Mouse (Mus musculus) kidney, embryonic 16.5 days (tissue): ENCODE measurements around the gene Ubxn11. TPM values are rescaled to one million over a fixed set of nuclear protein-coding genes. Genes with fewer than 3 reads are reported as not detected.

Experiments
- ATAC-seq: fragments of 200-750 bp; cut with Nextera tagmentation; 2 replicates; pipeline ENCODE4 v1.8.0; 2017; ENCODE audit warnings: moderate TSS enrichment; ENCODE audit not compliant: low FRiP score, low TSS enrichment
- H3K27ac ChIP-seq: fragments of 300-500 bp; sonication (generic); 2 replicates; pipeline ENCODE4 v1.5.1; 2014; ENCODE audit warnings: low read length
- H3K27me3 ChIP-seq: fragments of 300-500 bp; sonication (generic); 2 replicates; pipeline ENCODE4 v1.6.1; 2014; ENCODE audit warnings: low read length, control low read depth, mixed read lengths; ENCODE audit not compliant: insufficient read depth
- H3K36me3 ChIP-seq: fragments of 300-500 bp; sonication (generic); 2 replicates; pipeline ENCODE4 v1.6.1; 2014; ENCODE audit warnings: low read length, control low read depth, mixed read lengths; ENCODE audit not compliant: insufficient read depth
- H3K4me1 ChIP-seq: fragments of 300-500 bp; sonication (generic); 2 replicates; pipeline ENCODE4 v1.6.1; 2014; ENCODE audit warnings: low read length, control low read depth, mixed read lengths; ENCODE audit not compliant: insufficient read depth
- H3K4me2 ChIP-seq: fragments of 300-500 bp; sonication (generic); replicated peaks from 2 replicates; pipeline ENCODE4 v1.6.1; 2014; ENCODE audit warnings: low read depth, low read length
- H3K4me3 ChIP-seq: fragments of 300-500 bp; sonication (generic); 2 replicates; pipeline ENCODE4 v1.5.1; 2014; ENCODE audit warnings: mild to moderate bottlenecking, low read length
- H3K9ac ChIP-seq: fragments of 300-500 bp; sonication (generic); replicated peaks from 2 replicates; pipeline ENCODE4 v1.6.1; 2014; ENCODE audit warnings: low read length
- H3K9me3 ChIP-seq: fragments of 300-500 bp; sonication (generic); 2 replicates; pipeline ENCODE4 v1.6.1; 2016; ENCODE audit warnings: low read length, control low read depth
- WGBS: fragments of 180-500 bp; shearing (Covaris S2); extraction: QIAGEN DNeasy Blood & Tissue Kit; methylation state at CpG from one replicate; pipeline ENCODE4 v1.1.7; 2014; 5-methylcytosine and 5-hydroxymethylcytosine counted together
- polyA plus RNA-seq: library from polyadenylated mRNA; unstranded; fragments of >200 nt; fragmentation: Nextera tagmentation; extraction: Ambion mirVana; gene quantifications from 2 replicates; pipeline ENCODE4 v1.2.1, GENCODE M21; 2015

Gene Ubxn11
- polyA plus RNA-seq, 1 experiment from 2014 or later, result 13.8 TPM

- H3K27me3 ChIP-seq, result no peaks in the 10 kb centered on the region
- no peak overlapping the region for H3K4me2 ChIP-seq
- WGBS, result 79% methylated on average over 9 of the region's 9 CpGs
Measured at GRCm38 (mm10) chr4:134089029-134089428, 13.3 kb upstream of the Ubxn11 start.

GRCm38 (mm10) chr4:134090521-134091224, 11.7 kb upstream of the Ubxn11 start:
- 79% methylated on average over 16 of the region's 16 CpGs for WGBS
- no peak for ATAC-seq
- Histone ChIP-seq H3K9me3 (no peaks in the 10 kb centered on the region), H3K27ac (no peak overlapping the region), H3K27me3 (no peaks in the 10 kb centered on the region), H3K4me3 (no peak overlapping the region), H3K36me3 (no peaks in the 10 kb centered on the region), H3K4me1 (no peaks in the 10 kb centered on the region), H3K9ac (no peak overlapping the region), H3K4me2 (no peak overlapping the region)

More at GRCm38 (mm10) chr4:134089029-134089428, 13.3 kb upstream of the Ubxn11 start:
- no peak for ATAC-seq
- Histone ChIP-seq H3K9me3 (peaks cover 5% of the 10 kb centered on the region), H3K9ac (no peak overlapping the region), H3K4me1 (no peaks in the 10 kb centered on the region), H3K27ac (no peak overlapping the region), H3K36me3 (no peaks in the 10 kb centered on the region), H3K4me3 (no peak overlapping the region)

GRCm38 (mm10) chr4:134091225-134091529, 11.2 kb upstream of the Ubxn11 start:
- ATAC-seq, result no peak
- Histone ChIP-seq H3K9ac (no peak overlapping the region), H3K4me1 (no peaks in the 10 kb centered on the region), H3K9me3 (no peaks in the 10 kb centered on the region), H3K4me3 (no peak overlapping the region), H3K27ac (no peak overlapping the region), H3K27me3 (no peaks in the 10 kb centered on the region), H3K36me3 (no peaks in the 10 kb centered on the region), H3K4me2 (no peak overlapping the region)
- WGBS, result 90% methylated on average over 6 of the region's 6 CpGs

GRCm38 (mm10) chr4:134092382-134093288, 9.7 kb upstream of the Ubxn11 start:
- 72% methylated on average over 6 of the region's 6 CpGs for WGBS
- no peaks in the 10 kb centered on the region for H3K36me3 ChIP-seq
- H3K9ac ChIP-seq, result no peak overlapping the region
- H3K4me3 ChIP-seq, result no peak overlapping the region
- ATAC-seq, result no peak
- H3K4me1 ChIP-seq, result no peaks in the 10 kb centered on the region
- no peak overlapping the region for H3K4me2 ChIP-seq
- H3K27me3 ChIP-seq, result no peaks in the 10 kb centered on the region
- H3K9me3 ChIP-seq, result no peaks in the 10 kb centered on the region
- no peak overlapping the region for H3K27ac ChIP-seq

GRCm38 (mm10) chr4:134094004-134094564, 8.3 kb upstream of the Ubxn11 start:
- no peaks in the 10 kb centered on the region for H3K27me3 ChIP-seq
- no peak for ATAC-seq
- H3K4me3 ChIP-seq, result no peak overlapping the region
- H3K27ac ChIP-seq, result no peak overlapping the region
- WGBS, result 84% methylated on average over 7 of the region's 7 CpGs
- no peak overlapping the region for H3K4me2 ChIP-seq
- no peak overlapping the region for H3K9ac ChIP-seq
- no peaks in the 10 kb centered on the region for H3K9me3 ChIP-seq
- H3K36me3 ChIP-seq, result no peaks in the 10 kb centered on the region
- H3K4me1 ChIP-seq, result 0 out of 2 replicates have a peak, but pooled peaks cover 4% of the 10 kb centered on the region

GRCm38 (mm10) chr4:134094923-134095547, 7.3 kb upstream of the Ubxn11 start, which contains the start of gene Cd52:
Gene Cd52, minus strand, starts transcription at chr4:134095082.
- Histone ChIP-seq H3K27ac (no peak within 1 kb of the TSS), H3K9me3 (no peaks in the 10 kb centered on the region), H3K27me3 (no peaks in the 10 kb centered on the region), H3K36me3 (no peaks in the 10 kb centered on the region), H3K4me1 (0 out of 2 replicates have a peak, but pooled peaks cover 4% of the 10 kb centered on the region), H3K4me2 (no peak within 1 kb of the TSS), H3K4me3 (no peak within 1 kb of the TSS), H3K9ac (no peak within 1 kb of the TSS)
- 71% methylated on average over 3 of the region's 3 CpGs for WGBS
- ATAC-seq, result no peak

- H3K36me3 ChIP-seq, result no peaks in the 10 kb centered on the region
Measured at GRCm38 (mm10) chr4:134096120-134096519, 6.2 kb upstream of the Ubxn11 start.

GRCm38 (mm10) chr4:134097015-134097608, 5.3 kb upstream of the Ubxn11 start:
- ATAC-seq, result no peak
- Histone ChIP-seq H3K4me1 (0 out of 2 replicates have a peak, but pooled peaks cover 4% of the 10 kb centered on the region), H3K27me3 (no peaks in the 10 kb centered on the region), H3K36me3 (no peaks in the 10 kb centered on the region), H3K27ac (no peak overlapping the region), H3K4me2 (no peak overlapping the region), H3K4me3 (no peak overlapping the region), H3K9ac (no peak overlapping the region), H3K9me3 (no peaks in the 10 kb centered on the region)
- 77% methylated on average over 5 of the region's 5 CpGs for WGBS

More at GRCm38 (mm10) chr4:134096120-134096519, 6.2 kb upstream of the Ubxn11 start:
- ATAC-seq, result no peak
- Histone ChIP-seq H3K4me1 (0 out of 2 replicates have a peak, but pooled peaks cover 4% of the 10 kb centered on the region), H3K9me3 (no peaks in the 10 kb centered on the region), H3K4me2 (no peak overlapping the region), H3K9ac (no peak overlapping the region), H3K27ac (no peak overlapping the region), H3K4me3 (no peak overlapping the region), H3K27me3 (no peaks in the 10 kb centered on the region)
- 79% methylated on average over 3 of the region's 3 CpGs for WGBS

GRCm38 (mm10) chr4:134098628-134099027, 3.7 kb upstream of the Ubxn11 start:
- Histone ChIP-seq H3K9me3 (no peaks in the 10 kb centered on the region), H3K4me3 (no peak overlapping the region), H3K4me2 (no peak overlapping the region), H3K9ac (no peak overlapping the region), H3K36me3 (no peaks in the 10 kb centered on the region), H3K27me3 (no peaks in the 10 kb centered on the region), H3K27ac (0 out of 2 replicates have a peak overlapping the region, but pooled peaks have one; percentile 50), H3K4me1 (peaks cover 10% of the 10 kb centered on the region; the same call in 1 of the 2 replicates)
- 0 out of 2 replicates have a peak, but pooled peaks have one; percentile 30 for ATAC-seq
- WGBS, result 17% methylated on average over 8 of the region's 8 CpGs
